Mouse (Mus musculus) CH12.LX (cell line): ENCODE results near the gene Gm49342. TPM values are rescaled to one million over a fixed set of nuclear protein-coding genes. Genes with fewer than 3 reads are reported as not detected.
"Not testable (repeated sequence)": the region's sequence is repeated elsewhere in the genome, so short reads cannot be mapped to it uniquely, and the experiment has no call there.

Experiments used
- DNase-seq: peaks from one replicate; pipeline ENCODE4 v3.0.0-alpha.2; 2013; ENCODE audit errors: extremely low read depth
- H3K27ac ChIP-seq: 2 replicates; pipeline ENCODE4 v1.5.1; 2012; ENCODE audit warnings: low read depth, mild to moderate bottlenecking, control low read depth, moderate library complexity; ENCODE audit not compliant: insufficient read depth
- H3K27me3 ChIP-seq: replicated peaks from 2 replicates; pipeline ENCODE3; 2012; ENCODE audit warnings: inconsistent platforms
- H3K36me3 ChIP-seq, 2 experiments: replicated peaks in 1 of 2; 2 replicates each; pipeline versions ENCODE3 to v1.6.1; 2012; ENCODE audit warnings: inconsistent platforms in 1 of 2, low read length in 1 of 2, mild to moderate bottlenecking in 1 of 2, mixed read lengths in 1 of 2, moderate library complexity in 1 of 2; ENCODE audit not compliant: control insufficient read depth in 1 of 2, insufficient read depth in 1 of 2
- H3K4me1 ChIP-seq, 2 experiments: 2 replicates each; pipeline ENCODE4 v1.6.1; 2012; ENCODE audit warnings: inconsistent platforms in 1 of 2, moderate library complexity in 1 of 2; ENCODE audit not compliant: insufficient read depth in 2 of 2, control insufficient read depth in 1 of 2
- H3K4me2 ChIP-seq: 2 replicates; pipeline ENCODE4 v1.6.1; 2012; ENCODE audit warnings: low read depth, mild to moderate bottlenecking, control low read depth; ENCODE audit not compliant: poor library complexity, insufficient read depth, severe bottlenecking
- H3K4me3 ChIP-seq, 3 experiments: fragments of 150-350 bp in 1 of 3; sonication (generic) in 1 of 3; replicated peaks in 1 of 3; 2 replicates each; pipeline versions ENCODE3 to v1.5.1; 2011 to 2012; ENCODE audit warnings: low read depth in 2 of 3, low read length in 2 of 3, mild to moderate bottlenecking in 2 of 3, moderate library complexity in 2 of 3, control low read depth in 1 of 3, improper control_type of control experiment in 1 of 3, inconsistent platforms in 1 of 3, mixed read lengths in 1 of 3; ENCODE audit not compliant: poor library complexity in 1 of 3
- H3K79me2 ChIP-seq: replicated peaks from 2 replicates; pipeline ENCODE4 v1.6.1; 2012; ENCODE audit warnings: mild to moderate bottlenecking, moderate library complexity; ENCODE audit not compliant: control insufficient read depth, poor library complexity, insufficient read depth, severe bottlenecking; ENCODE audit errors: extremely low read depth
- H3K9ac ChIP-seq: 2 replicates; pipeline ENCODE4 v1.6.1; 2012; ENCODE audit warnings: low read depth, mild to moderate bottlenecking, control low read depth, moderate library complexity; ENCODE audit not compliant: insufficient read depth
- H3K9me3 ChIP-seq: replicated peaks from 2 replicates; pipeline ENCODE3; 2012; ENCODE audit warnings: low read length, inconsistent platforms, mixed read lengths
- BHLHE40 ChIP-seq: IDR thresholded peaks from 2 replicates; pipeline ENCODE4 v1.6.1; 2011; ENCODE audit warnings: mild to moderate bottlenecking, low read depth, low read length, improper control_type of control experiment
- E2F4 ChIP-seq: IDR thresholded peaks from 2 replicates; pipeline ENCODE4 v1.6.1; 2011; ENCODE audit warnings: low read depth, low read length, improper control_type of control experiment; ENCODE audit not compliant: insufficient replicate concordance
- EP300 ChIP-seq: IDR thresholded peaks from 2 replicates; pipeline ENCODE4 v1.6.1; 2011; ENCODE audit warnings: low read length, improper control_type of control experiment
- GABPA ChIP-seq: IDR thresholded peaks from 2 replicates; pipeline ENCODE4 v1.6.1; 2012; ENCODE audit warnings: low read depth, low read length, improper control_type of control experiment, inconsistent platforms; ENCODE audit not compliant: insufficient replicate concordance
- HCFC1 ChIP-seq: IDR thresholded peaks from 2 replicates; pipeline ENCODE4 v1.6.1; 2012; ENCODE audit warnings: low read depth, mild to moderate bottlenecking, inconsistent platforms, low read length, improper control_type of control experiment
- IRF4 ChIP-seq: IDR thresholded peaks from 2 replicates; pipeline ENCODE4 v1.6.1; 2014; ENCODE audit warnings: low read depth, mild to moderate bottlenecking, inconsistent platforms, low read length, improper control_type of control experiment
- JUN ChIP-seq: IDR thresholded peaks from 2 replicates; pipeline ENCODE4 v1.6.1; 2011; ENCODE audit warnings: low read depth, mild to moderate bottlenecking, low read length, improper control_type of control experiment, moderate library complexity; ENCODE audit not compliant: insufficient read depth
- MAZ ChIP-seq: IDR thresholded peaks from 2 replicates; pipeline ENCODE4 v1.6.1; 2012; ENCODE audit warnings: low read depth, mild to moderate bottlenecking, inconsistent platforms, low read length, improper control_type of control experiment, moderate library complexity
- MEF2A ChIP-seq: IDR thresholded peaks from 2 replicates; pipeline ENCODE4 v1.6.1; 2014; ENCODE audit warnings: low read depth, mild to moderate bottlenecking, inconsistent platforms, low read length, improper control_type of control experiment, borderline replicate concordance
- MYC ChIP-seq: IDR thresholded peaks from 2 replicates; pipeline ENCODE4 v1.6.1; 2011; ENCODE audit warnings: low read depth, mild to moderate bottlenecking, improper control_type of control experiment, low read length
- NELFE ChIP-seq: IDR thresholded peaks from 2 replicates; pipeline ENCODE4 v1.6.1; 2011; ENCODE audit warnings: low read depth, low read length, improper control_type of control experiment
- POLR2A ChIP-seq: IDR thresholded peaks from 2 replicates; pipeline ENCODE4 v1.6.1; 2011; ENCODE audit warnings: low read depth, mild to moderate bottlenecking, improper control_type of control experiment, low read length
- RAD21 ChIP-seq: IDR thresholded peaks from 2 replicates; pipeline ENCODE4 v1.6.1; 2011; ENCODE audit warnings: low read depth, mild to moderate bottlenecking, low read length, improper control_type of control experiment, moderate library complexity
- RCOR1 ChIP-seq: conservative IDR thresholded peaks from 2 replicates; pipeline ENCODE4 v1.6.1; 2012; ENCODE audit warnings: low read depth, mild to moderate bottlenecking, inconsistent platforms, low read length, improper control_type of control experiment
- TBP ChIP-seq: conservative IDR thresholded peaks from 2 replicates; pipeline ENCODE4 v1.6.1; 2011; ENCODE audit warnings: low read depth, low read length, improper control_type of control experiment
- UBTF ChIP-seq: IDR thresholded peaks from 2 replicates; pipeline ENCODE4 v1.6.1; 2012; ENCODE audit warnings: low read depth, mild to moderate bottlenecking, inconsistent platforms, low read length, improper control_type of control experiment, moderate library complexity
- USF2 ChIP-seq: conservative IDR thresholded peaks from 2 replicates; pipeline ENCODE4 v1.6.1; 2011; ENCODE audit warnings: low read depth, low read length, improper control_type of control experiment
- ZKSCAN1 ChIP-seq: IDR thresholded peaks from 2 replicates; pipeline ENCODE4 v1.6.1; 2012; ENCODE audit warnings: low read depth, inconsistent platforms, low read length, improper control_type of control experiment, borderline replicate concordance
- ZMIZ1 ChIP-seq: IDR thresholded peaks from 2 replicates; pipeline ENCODE4 v1.6.1; 2012; ENCODE audit warnings: low read depth, mild to moderate bottlenecking, inconsistent platforms, low read length, improper control_type of control experiment
- dilution Hi-C: fragments of 300-500 bp; cut with MboI; formaldehyde crosslinking; loops from 2 replicates; pipeline ENCODE4 v1.14.3; 2020; ENCODE audit warnings: low sequenced_read_pairs; ENCODE audit not compliant: extremely low pct_unique_long_range_greater_than_20kb, extremely low pct_ligation_motif_present
- in situ Hi-C: fragments of 300-500 bp; cut with MboI; formaldehyde crosslinking; loops from 3 replicates; pipeline ENCODE4 v1.14.3; 2019; ENCODE audit warnings: low sequenced_read_pairs, low pct_ligation_motif_present, low pct_unique_long_range_greater_than_20kb, mixed read lengths
- polyA plus RNA-seq: library from polyadenylated mRNA; unstranded; fragments of >175 nt; gene quantifications from 2 replicates; pipeline ENCODE4 v1.2.1, GENCODE M21; 2012; ENCODE audit warnings: low read depth; ENCODE audit not compliant: insufficient read length
- total RNA-seq, 2 experiments: library from RNA; depleted of rRNA; stranded (reverse); fragments of 300-350 nt in 1 of 2; fragments of >200 nt in 1 of 2; gene quantifications; 2 replicates each; pipeline ENCODE4 v1.2.3; 2012 to 2014

Gene Gm49342
- total and polyA plus RNA-seq, 3 experiments = 50.6 to 120 TPM; not detected in 1

- Histone ChIP-seq H3K4me3 (no peak overlapping the region), H3K9me3 (peaks cover 5% of the 10 kb centered on the region), H3K4me1 (peaks cover 0 to 4% of the 10 kb centered on the region in 2 experiments; a peak in 2 of 4 replicates), H3K9ac (no peak overlapping the region), H3K79me2 (no peaks in the 10 kb centered on the region), H3K36me3 (peaks cover 0 to 3% of the 10 kb centered on the region in 2 experiments), H3K4me2 (no peak overlapping the region), H3K27me3 (no peaks in the 10 kb centered on the region), H3K27ac (no peak overlapping the region)
- peak; percentile 73 for TF ChIP-seq TBP
- TF ChIP-seq POLR2A = no peak
- TF ChIP-seq E2F4 = no peak
- TF ChIP-seq ZKSCAN1 = no peak
- TF ChIP-seq EP300 = no peak
- in situ Hi-C loops (no loop called here), dilution Hi-C loops (no loop called here)
- no peak for DNase-seq
Measured at GRCm38 (mm10) chr14:50904828-50905129, 39.5 kb upstream of the Gm49342 start.

GRCm38 (mm10) chr14:50905327-50905726, 39.0 kb upstream of the Gm49342 start:
- H3K4me2 ChIP-seq, H3K27ac ChIP-seq, H3K79me2 ChIP-seq, H3K27me3 ChIP-seq, H3K36me3 ChIP-seq, H3K9me3 ChIP-seq, DNase-seq, H3K4me3 ChIP-seq, dilution Hi-C loops, in situ Hi-C loops, H3K4me1 ChIP-seq, H3K9ac ChIP-seq: not testable (repeated sequence)

DNA sequence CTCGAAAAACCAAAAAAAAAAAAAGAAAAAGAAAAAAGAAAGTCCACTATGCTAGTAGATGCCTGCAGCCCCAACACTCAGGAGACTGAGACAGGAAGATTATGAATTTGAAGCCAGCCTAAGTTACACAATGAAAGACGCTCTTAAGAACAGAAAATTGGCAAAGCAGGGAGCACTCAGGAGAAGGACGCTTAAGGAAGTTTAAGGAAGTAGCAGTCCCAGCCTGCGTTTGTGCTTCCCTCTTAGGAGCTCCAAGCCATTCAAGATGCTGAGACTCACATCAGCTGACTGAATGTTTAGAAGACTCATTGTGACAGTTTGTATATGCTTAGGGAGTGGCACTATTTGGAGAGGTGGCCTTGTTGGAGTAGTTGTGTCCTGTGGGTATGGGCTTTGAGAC, 36.2 kb upstream of the Gm49342 start:
- H3K9me3 ChIP-seq = no peaks in the 10 kb centered on the region
- in situ Hi-C loops = no loop called here
- no peak overlapping the region for H3K4me2 ChIP-seq
- H3K9ac ChIP-seq = no peak overlapping the region
- H3K79me2 ChIP-seq = no peaks in the 10 kb centered on the region
- dilution Hi-C loops = no loop called here
- no peak overlapping the region for H3K4me3 ChIP-seq
- H3K36me3 ChIP-seq = peaks cover 0 to 26% of the 10 kb centered on the region in 2 experiments
- no peak overlapping the region for H3K27ac ChIP-seq
- no peaks in the 10 kb centered on the region for H3K27me3 ChIP-seq
- TF ChIP-seq BHLHE40 (no peak), UBTF (no peak), RCOR1 (no peak)
- DNase-seq = no peak
- H3K4me1 ChIP-seq = no peaks in the 10 kb centered on the region

GRCm38 (mm10) chr14:50911356-50911755, 33.0 kb upstream of the Gm49342 start:
- Histone ChIP-seq H3K4me3 (no peak overlapping the region), H3K27ac (no peak overlapping the region), H3K79me2 (no peaks in the 10 kb centered on the region), H3K9ac (no peak overlapping the region), H3K4me1 (no peaks in the 10 kb centered on the region), H3K9me3 (no peaks in the 10 kb centered on the region), H3K4me2 (no peak overlapping the region), H3K36me3 (peaks cover 17 to 56% of the 10 kb centered on the region in 2 experiments), H3K27me3 (no peaks in the 10 kb centered on the region)
- in situ Hi-C loops = no loop called here
- DNase-seq = no peak
- no peak for TF ChIP-seq MEF2A
- no peak for TF ChIP-seq UBTF
- TF ChIP-seq BHLHE40 = no peak
- no peak for TF ChIP-seq MAZ
- no peak for TF ChIP-seq RAD21
- TF ChIP-seq MYC = no peak
- no peak for TF ChIP-seq JUN
- TF ChIP-seq ZMIZ1 = no peak
- no peak for TF ChIP-seq IRF4
- TF ChIP-seq TBP = no peak
- TF ChIP-seq HCFC1 = no peak
- TF ChIP-seq USF2 = no peak
- no peak for TF ChIP-seq GABPA
- TF ChIP-seq NELFE = no peak
- dilution Hi-C loops = no loop called here
